Mouse (Mus musculus): ENCODE measurements at regions not wholly inside any gene's neighbourhood (a gene's known extent, or its start where the extent isn't known, plus 50 kb on each side); places are given as distances from the start of the nearest gene placed in this dataset.

GRCm38 (mm10) chr3:42040270-42040812 lies 297.9 kb downstream of the D3Ertd751e start:
- Histone ChIP-seq H3K9ac (no peak overlapping the region), H3K9me3 (replicated peaks) (no peaks in the 10 kb centered on the region), H3K4me3 (replicated peaks) (no peak overlapping the region), H3K4me2 (no peak overlapping the region), H3K27me3 (no peaks in the 10 kb centered on the region), H3K36me3 (no peaks in the 10 kb centered on the region), H3K27ac (no peak overlapping the region), H3K4me1 (no peaks in the 10 kb centered on the region)
- no peak for ATAC-seq (replicated peaks; ENCODE audit: low FRiP score)
- WGBS = 75% methylated on average over 2 of the region's 2 CpGs

GRCm38 (mm10) chr3:42040959-42041358 lies 298.5 kb downstream of the D3Ertd751e start:
- Histone ChIP-seq H3K9me3 (replicated peaks) (no peaks in the 10 kb centered on the region), H3K27me3 (no peaks in the 10 kb centered on the region), H3K4me2 (no peak overlapping the region), H3K27ac (no peak overlapping the region), H3K36me3 (no peaks in the 10 kb centered on the region), H3K4me3 (replicated peaks) (no peak overlapping the region), H3K9ac (no peak overlapping the region), H3K4me1 (no peaks in the 10 kb centered on the region)
- 95% methylated on average over 2 of the region's 2 CpGs for WGBS
- no peak for ATAC-seq (replicated peaks; ENCODE audit: low FRiP score)

- Histone ChIP-seq H3K4me3 (replicated peaks) (no peak overlapping the region), H3K4me1 (no peaks in the 10 kb centered on the region), H3K27me3 (no peaks in the 10 kb centered on the region), H3K4me2 (0 out of 2 replicates have a peak overlapping the region, but pooled peaks have one; percentile 19), H3K9ac (no peak overlapping the region), H3K27ac (no peak overlapping the region), H3K9me3 (replicated peaks) (no peaks in the 10 kb centered on the region), H3K36me3 (no peaks in the 10 kb centered on the region)
- peak; percentile 85 for ATAC-seq (replicated peaks; ENCODE audit: low FRiP score)
- 46% methylated on average over 10 of the region's 10 CpGs for WGBS
These were observed 315.0 kb downstream of the D3Ertd751e start for GRCm38 (mm10) chr3:42057286-42057868.

GRCm38 (mm10) chr3:42065093-42065935 lies 322.9 kb downstream of the D3Ertd751e start:
- Histone ChIP-seq H3K36me3 (no peaks in the 10 kb centered on the region), H3K9ac (no peak overlapping the region), H3K4me3 (replicated peaks) (no peak overlapping the region), H3K9me3 (replicated peaks) (no peaks in the 10 kb centered on the region), H3K27me3 (no peaks in the 10 kb centered on the region), H3K4me2 (no peak overlapping the region), H3K27ac (no peak overlapping the region), H3K4me1 (no peaks in the 10 kb centered on the region)
- no peak for ATAC-seq (replicated peaks; ENCODE audit: low FRiP score)
- 62% methylated on average over 7 of the region's 7 CpGs for WGBS

- 27% methylated on average over 3 of the region's 3 CpGs for WGBS
- no peak for ATAC-seq (replicated peaks; ENCODE audit: low FRiP score)
These were observed 323.6 kb downstream of the D3Ertd751e start for GRCm38 (mm10) chr3:42065962-42066361.

GRCm38 (mm10) chr3:42067036-42067435 lies 324.6 kb downstream of the D3Ertd751e start:
- Histone ChIP-seq H3K27me3 (no peaks in the 10 kb centered on the region), H3K4me2 (no peak overlapping the region), H3K36me3 (no peaks in the 10 kb centered on the region), H3K9me3 (replicated peaks) (no peaks in the 10 kb centered on the region), H3K4me3 (replicated peaks) (no peak overlapping the region), H3K27ac (no peak overlapping the region), H3K9ac (no peak overlapping the region), H3K4me1 (no peaks in the 10 kb centered on the region)
- WGBS = 84% methylated on average over 5 of the region's 5 CpGs
- no peak for ATAC-seq (replicated peaks; ENCODE audit: low FRiP score)

More at GRCm38 (mm10) chr3:42065962-42066361, 323.6 kb downstream of the D3Ertd751e start:
- Histone ChIP-seq H3K36me3 (no peaks in the 10 kb centered on the region), H3K4me1 (no peaks in the 10 kb centered on the region), H3K27me3 (no peaks in the 10 kb centered on the region), H3K9ac (no peak overlapping the region), H3K27ac (no peak overlapping the region), H3K9me3 (replicated peaks) (no peaks in the 10 kb centered on the region), H3K4me3 (replicated peaks) (no peak overlapping the region), H3K4me2 (no peak overlapping the region)

GRCm38 (mm10) chr3:42074532-42075287 lies 332.3 kb downstream of the D3Ertd751e start:
- Histone ChIP-seq H3K4me1 (no peaks in the 10 kb centered on the region), H3K4me3 (replicated peaks) (no peak overlapping the region), H3K4me2 (no peak overlapping the region), H3K9me3 (replicated peaks) (no peaks in the 10 kb centered on the region), H3K27me3 (no peaks in the 10 kb centered on the region), H3K36me3 (no peaks in the 10 kb centered on the region), H3K9ac (no peak overlapping the region), H3K27ac (no peak overlapping the region)
- 47% methylated on average over 11 of the region's 11 CpGs for WGBS
- ATAC-seq (replicated peaks; ENCODE audit: low FRiP score) = no peak

GRCm38 (mm10) chr3:42110976-42111847 lies 368.8 kb downstream of the D3Ertd751e start:
- no peak overlapping the region for H3K27ac ChIP-seq
- ATAC-seq (replicated peaks; ENCODE audit: low FRiP score) = peak; percentile 86
- no peaks in the 10 kb centered on the region for H3K9me3 ChIP-seq (replicated peaks)
- no peaks in the 10 kb centered on the region for H3K36me3 ChIP-seq
- peak overlapping the region; percentile 25; the same call in 1 of the 2 replicates for H3K4me2 ChIP-seq
- no peaks in the 10 kb centered on the region for H3K27me3 ChIP-seq
- whole genome bisulfite sequencing = 38% methylated on average over 13 of the region's 13 CpGs
- 0 out of 2 replicates have a peak overlapping the region, but pooled peaks have one; percentile 10 for H3K4me3 ChIP-seq (replicated peaks)
- 0 out of 2 replicates have a peak, but pooled peaks cover 2% of the 10 kb centered on the region for H3K4me1 ChIP-seq
- H3K9ac ChIP-seq = no peak overlapping the region

GRCm38 (mm10) chr3:42129821-42130560 lies 387.6 kb downstream of the D3Ertd751e start:
- WGBS = 87% methylated on average over 3 of the region's 3 CpGs
- Histone ChIP-seq H3K36me3 (no peaks in the 10 kb centered on the region), H3K9me3 (replicated peaks) (no peaks in the 10 kb centered on the region), H3K4me3 (replicated peaks) (no peak overlapping the region), H3K4me2 (no peak overlapping the region), H3K27me3 (no peaks in the 10 kb centered on the region), H3K4me1 (no peaks in the 10 kb centered on the region), H3K27ac (no peak overlapping the region), H3K9ac (no peak overlapping the region)
- ATAC-seq (replicated peaks; ENCODE audit: low FRiP score) = no peak

GRCm38 (mm10) chr3:42132322-42132721 lies 389.9 kb downstream of the D3Ertd751e start:
- Histone ChIP-seq H3K36me3 (no peaks in the 10 kb centered on the region), H3K4me1 (no peaks in the 10 kb centered on the region), H3K4me3 (replicated peaks) (no peak overlapping the region), H3K9ac (no peak overlapping the region), H3K27me3 (no peaks in the 10 kb centered on the region), H3K27ac (no peak overlapping the region), H3K9me3 (replicated peaks) (no peaks in the 10 kb centered on the region), H3K4me2 (no peak overlapping the region)
- ATAC-seq (replicated peaks; ENCODE audit: low FRiP score) = no peak
- WGBS = 85% methylated on average over 1 of the region's 1 CpGs

GRCm38 (mm10) chr3:42153372-42153771 lies 411.0 kb downstream of the D3Ertd751e start:
- no peaks in the 10 kb centered on the region for H3K27me3 ChIP-seq
- no peak overlapping the region for H3K9ac ChIP-seq
- no peak overlapping the region for H3K27ac ChIP-seq
- H3K4me3 ChIP-seq (replicated peaks) = no peak overlapping the region
- ATAC-seq (replicated peaks; ENCODE audit: low FRiP score) = no peak
- H3K4me2 ChIP-seq = no peak overlapping the region
- no peaks in the 10 kb centered on the region for H3K9me3 ChIP-seq (replicated peaks)
- WGBS = 89% methylated on average over 3 of the region's 3 CpGs
- no peaks in the 10 kb centered on the region for H3K4me1 ChIP-seq
- no peaks in the 10 kb centered on the region for H3K36me3 ChIP-seq
